Mouse (Mus musculus) lung, embryonic 14.5 days (tissue): ENCODE results near the gene Btbd9. TPM values are rescaled to one million over a fixed set of nuclear protein-coding genes. Genes with fewer than 3 reads are reported as not detected.
A peak's percentile ranks its signal among the peaks of the same experiment; 100 is the strongest.

Experiments
- ATAC-seq: fragments of 200-750 bp; cut with Nextera tagmentation; 2 replicates; pipeline ENCODE4 v1.8.0; 2017; ENCODE audit warnings: mild to moderate bottlenecking, moderate TSS enrichment, moderate library complexity; ENCODE audit not compliant: insufficient read depth
- DNase-seq: peaks from one replicate; pipeline ENCODE4 v3.0.0-alpha.2; 2015
- H3K27ac ChIP-seq: fragments of 300-500 bp; sonication (generic); 2 replicates; pipeline ENCODE4 v1.5.1; 2014; ENCODE audit warnings: low read depth, mild to moderate bottlenecking, moderate library complexity
- H3K27me3 ChIP-seq: fragments of 300-500 bp; sonication (generic); 2 replicates; pipeline ENCODE4 v1.6.1; 2014; ENCODE audit warnings: low read length, control low read depth; ENCODE audit not compliant: insufficient read depth
- H3K36me3 ChIP-seq: fragments of 300-500 bp; sonication (generic); 2 replicates; pipeline ENCODE4 v1.6.1; 2014; ENCODE audit warnings: control low read depth; ENCODE audit not compliant: insufficient read depth
- H3K4me1 ChIP-seq: fragments of 300-500 bp; sonication (generic); 2 replicates; pipeline ENCODE4 v1.6.1; 2014; ENCODE audit warnings: antibody characterized with exemption, control low read depth; ENCODE audit not compliant: insufficient read depth
- H3K4me2 ChIP-seq: fragments of 300-500 bp; sonication (generic); 2 replicates; pipeline ENCODE4 v1.6.1; 2014; ENCODE audit warnings: mild to moderate bottlenecking
- H3K4me3 ChIP-seq: fragments of 300-500 bp; sonication (generic); 2 replicates; pipeline ENCODE4 v1.5.1; 2014; ENCODE audit warnings: low read depth, low read length
- H3K9ac ChIP-seq: fragments of 300-500 bp; sonication (generic); 2 replicates; pipeline ENCODE4 v1.6.1; 2014
- H3K9me3 ChIP-seq: fragments of 300-500 bp; sonication (generic); 2 replicates; pipeline ENCODE4 v1.6.1; 2016; ENCODE audit warnings: low read depth, low read length, control low read depth
- CTCF ChIP-seq: IDR thresholded peaks from 2 replicates; pipeline ENCODE4 v1.5.1; 2016; ENCODE audit warnings: antibody characterized with exemption, low read depth
- WGBS: fragments of 180-500 bp; shearing (Covaris S2); extraction: QIAGEN DNeasy Blood & Tissue Kit; methylation state at CpG from one replicate; pipeline ENCODE4 v1.1.7; 2014; 5-methylcytosine and 5-hydroxymethylcytosine counted together
- polyA plus RNA-seq: library from polyadenylated mRNA; unstranded; fragments of >200 nt; fragmentation: Nextera tagmentation; extraction: Ambion mirVana; gene quantifications from 2 replicates; pipeline ENCODE4 v1.2.1, GENCODE M21; 2014

The Btbd9 gene
- polyA plus RNA-seq, 1 experiment from 2014 or later, result 51.8 TPM

DNA sequence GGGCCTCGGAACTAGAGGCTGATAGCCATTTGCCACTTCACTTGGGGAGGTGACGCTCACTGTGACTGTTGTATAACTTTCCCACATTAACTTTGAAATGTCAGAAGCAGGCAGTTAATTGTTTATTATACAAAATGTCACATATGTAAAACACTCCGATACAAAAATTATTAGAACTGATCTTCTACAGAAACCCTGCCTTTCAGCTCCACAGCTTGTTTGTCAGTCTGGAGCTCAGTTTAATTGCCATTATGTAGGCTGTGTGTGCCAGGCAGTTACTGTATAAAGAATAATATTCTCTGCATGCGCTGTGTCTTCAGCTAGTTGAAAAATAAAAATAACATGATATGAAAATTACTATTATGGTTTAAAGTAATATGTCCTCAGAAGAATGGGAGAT is 267.4 kb downstream of the Btbd9 start:
- no peak overlapping the region for H3K27ac ChIP-seq
- H3K4me3 ChIP-seq, result no peak overlapping the region
- H3K9ac ChIP-seq, result no peak overlapping the region
- no peaks in the 10 kb centered on the region for H3K9me3 ChIP-seq
- H3K4me2 ChIP-seq, result no peak overlapping the region
- H3K27me3 ChIP-seq, result no peaks in the 10 kb centered on the region
- TF ChIP-seq CTCF, result no peak
- H3K4me1 ChIP-seq, result no peaks in the 10 kb centered on the region
- 56% methylated on average over 4 of the region's 4 CpGs for WGBS
- ATAC-seq (no peak), DNase-seq (no peak)
- no peaks in the 10 kb centered on the region for H3K36me3 ChIP-seq

DNA sequence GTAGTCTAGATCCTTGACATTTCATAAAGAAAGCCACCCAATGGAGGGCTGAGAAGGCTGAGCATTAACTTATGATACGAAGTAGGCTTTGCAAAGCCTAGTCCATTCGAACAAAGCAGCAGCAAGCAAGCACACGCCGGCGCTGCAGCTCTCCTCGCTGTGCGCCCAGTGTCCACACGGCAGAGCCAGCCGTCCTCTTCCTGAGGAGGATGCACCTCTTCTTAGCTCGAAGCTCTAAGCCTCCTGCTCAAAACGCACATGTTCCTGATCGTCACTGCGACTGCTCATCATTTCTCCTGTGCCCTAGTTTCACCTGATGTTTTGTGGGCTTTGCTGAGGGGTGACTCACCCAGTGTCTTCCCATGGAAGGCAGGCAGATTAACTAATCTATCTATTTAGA is 268.0 kb downstream of the Btbd9 start:
- no peaks in the 10 kb centered on the region for H3K27me3 ChIP-seq

DNA sequence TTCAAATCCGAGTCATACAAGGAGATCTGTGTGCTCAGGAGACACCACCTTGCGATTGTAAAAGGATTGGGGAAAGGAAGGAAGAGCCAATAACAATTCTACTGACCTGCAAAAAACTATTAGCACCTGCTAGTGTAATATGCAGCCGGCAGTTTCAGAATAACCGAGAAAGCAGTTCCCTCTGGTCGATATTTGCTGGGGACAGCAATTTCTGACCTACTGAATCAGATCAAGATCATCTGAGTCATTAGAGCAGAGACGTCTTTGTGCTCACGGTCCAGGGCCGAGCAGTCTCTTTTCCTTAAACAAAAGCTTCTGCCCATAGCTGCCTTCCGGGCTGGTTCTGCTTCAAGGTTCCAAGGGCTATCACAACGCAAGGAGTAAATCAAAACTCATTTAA is 269.1 kb downstream of the Btbd9 start:
- TF ChIP-seq CTCF, result no peak
- ATAC-seq (no peak), DNase-seq (no peak)
- Histone ChIP-seq H3K36me3 (no peaks in the 10 kb centered on the region), H3K4me3 (no peak overlapping the region), H3K4me1 (no peaks in the 10 kb centered on the region), H3K27ac (no peak overlapping the region), H3K27me3 (no peaks in the 10 kb centered on the region), H3K9me3 (no peaks in the 10 kb centered on the region), H3K9ac (no peak overlapping the region), H3K4me2 (no peak overlapping the region)
- 58% methylated on average over 10 of the region's 10 CpGs for WGBS

More for the DNA sequence above, 268.0 kb downstream of the Btbd9 start:
- no peak overlapping the region for H3K27ac ChIP-seq
- DNase-seq (no peak), ATAC-seq (no peak)
- 78% methylated on average over 13 of the region's 13 CpGs for WGBS
- H3K4me3 ChIP-seq, result no peak overlapping the region
- H3K4me1 ChIP-seq, result no peaks in the 10 kb centered on the region
- TF ChIP-seq CTCF, result no peak
- H3K9ac ChIP-seq, result no peak overlapping the region
- no peaks in the 10 kb centered on the region for H3K9me3 ChIP-seq
- H3K36me3 ChIP-seq, result no peaks in the 10 kb centered on the region
- H3K4me2 ChIP-seq, result no peak overlapping the region

DNA sequence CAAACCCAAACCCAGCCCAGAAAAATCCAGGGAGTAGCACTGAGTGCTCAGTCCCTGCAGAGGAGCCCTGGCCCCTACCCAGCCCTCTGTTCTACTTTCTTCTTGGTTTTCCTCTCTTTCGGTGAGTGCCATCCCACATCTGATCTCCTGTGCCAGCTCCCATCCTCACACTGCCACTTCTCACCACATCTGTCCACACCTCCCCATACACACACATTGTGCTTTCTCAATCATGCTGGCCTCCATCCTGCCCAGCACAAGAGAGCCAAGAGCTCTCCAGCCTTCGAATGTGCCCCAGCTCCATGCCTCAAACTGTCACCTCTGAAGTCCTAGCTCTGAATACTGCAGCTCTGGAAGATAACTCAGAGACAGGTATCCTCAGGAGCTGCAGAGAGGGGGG is 271.5 kb downstream of the Btbd9 start:
- no peak overlapping the region for H3K4me2 ChIP-seq
- no peaks in the 10 kb centered on the region for H3K27me3 ChIP-seq
- no peak overlapping the region for H3K4me3 ChIP-seq
- WGBS, result 55% methylated on average over 2 of the region's 2 CpGs
- no peak overlapping the region for H3K9ac ChIP-seq
- no peak overlapping the region for H3K27ac ChIP-seq
- ATAC-seq, result no peak
- DNase-seq, result no peak
- H3K36me3 ChIP-seq, result no peaks in the 10 kb centered on the region
- H3K4me1 ChIP-seq, result no peaks in the 10 kb centered on the region
- no peaks in the 10 kb centered on the region for H3K9me3 ChIP-seq
- TF ChIP-seq CTCF, result no peak

DNA sequence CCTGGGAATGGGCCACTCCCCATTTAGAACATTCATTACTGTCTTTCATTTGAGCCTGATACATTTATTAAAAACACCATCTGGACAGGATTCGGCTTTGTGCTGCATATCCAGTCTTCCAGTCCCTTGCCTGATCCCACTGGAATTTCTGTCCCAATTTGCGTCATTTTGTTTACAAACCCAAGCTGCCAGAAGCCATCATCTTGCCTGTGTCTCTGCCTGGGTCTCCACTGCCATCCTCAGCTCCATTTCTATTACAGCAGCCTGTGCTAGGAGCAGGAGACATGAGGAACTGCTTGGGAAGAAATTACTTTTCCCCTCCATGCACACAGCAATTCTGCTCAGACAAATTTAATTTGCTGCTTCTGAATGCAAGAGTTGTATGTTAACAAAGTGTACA is 274.9 kb downstream of the Btbd9 start:
- Histone ChIP-seq H3K4me1 (no peaks in the 10 kb centered on the region), H3K36me3 (no peaks in the 10 kb centered on the region), H3K27ac (no peak overlapping the region), H3K4me2 (no peak overlapping the region), H3K9me3 (no peaks in the 10 kb centered on the region), H3K27me3 (no peaks in the 10 kb centered on the region), H3K4me3 (no peak overlapping the region), H3K9ac (no peak overlapping the region)
- DNase-seq (peak; percentile 26), ATAC-seq (no peak)
- WGBS, result 50% methylated on average over 2 of the region's 2 CpGs
- no peak for TF ChIP-seq CTCF

DNA sequence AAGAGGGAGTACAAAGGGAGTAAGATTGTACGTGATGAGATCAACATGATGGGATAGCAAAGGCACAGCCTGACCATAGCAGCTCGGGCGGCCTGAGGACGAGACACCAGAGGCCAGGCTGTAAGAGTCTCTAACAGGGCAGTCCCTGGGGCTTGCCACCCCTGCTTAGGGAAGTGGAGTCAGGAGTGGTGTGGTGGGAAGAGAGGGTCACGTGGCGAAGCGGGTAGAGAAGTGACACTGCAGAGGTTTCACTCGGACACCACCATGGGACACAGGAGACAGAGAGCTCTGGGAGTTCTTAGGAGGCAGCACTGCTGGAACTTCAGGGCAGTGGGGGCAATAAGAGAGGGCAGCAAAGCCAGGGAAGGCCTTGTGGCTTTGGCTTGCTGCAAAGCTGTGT is 278.9 kb downstream of the Btbd9 start:
- H3K27ac ChIP-seq, result no peak overlapping the region
- H3K27me3 ChIP-seq, result no peaks in the 10 kb centered on the region
- no peaks in the 10 kb centered on the region for H3K36me3 ChIP-seq
- whole genome bisulfite sequencing, result 93% methylated on average over 8 of the region's 8 CpGs
- no peak overlapping the region for H3K4me2 ChIP-seq
- H3K4me3 ChIP-seq, result no peak overlapping the region
- no peaks in the 10 kb centered on the region for H3K4me1 ChIP-seq
- H3K9me3 ChIP-seq, result no peaks in the 10 kb centered on the region
- no peak overlapping the region for H3K9ac ChIP-seq
- ATAC-seq (no peak), DNase-seq (no peak)
- TF ChIP-seq CTCF, result no peak

DNA sequence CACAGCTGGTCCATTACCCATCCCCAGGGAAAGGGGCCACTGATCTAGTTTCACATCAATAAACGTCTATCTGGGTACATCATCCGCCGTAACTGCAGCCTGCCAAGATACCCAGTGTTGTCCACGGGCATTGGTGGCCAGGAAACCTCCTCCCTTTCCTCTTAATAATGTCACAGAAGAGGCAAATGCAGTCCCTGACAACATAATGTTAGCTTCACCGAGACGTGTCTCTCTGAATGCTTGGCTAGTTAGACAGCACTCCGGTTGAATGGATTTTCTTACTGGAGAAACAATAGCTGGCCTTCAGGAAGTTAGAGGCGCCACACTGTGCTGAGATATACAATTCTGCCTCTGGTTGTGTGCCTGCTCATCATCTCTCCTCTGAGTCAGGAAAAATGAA is 280.2 kb downstream of the Btbd9 start:
- Histone ChIP-seq H3K4me3 (no peak overlapping the region), H3K4me2 (no peak overlapping the region), H3K9ac (no peak overlapping the region), H3K4me1 (no peaks in the 10 kb centered on the region), H3K27me3 (no peaks in the 10 kb centered on the region), H3K36me3 (no peaks in the 10 kb centered on the region), H3K9me3 (no peaks in the 10 kb centered on the region), H3K27ac (no peak overlapping the region)
- TF ChIP-seq CTCF, result no peak
- no peak for ATAC-seq
- 72% methylated on average over 8 of the region's 8 CpGs for WGBS
- no peak for DNase-seq

DNA sequence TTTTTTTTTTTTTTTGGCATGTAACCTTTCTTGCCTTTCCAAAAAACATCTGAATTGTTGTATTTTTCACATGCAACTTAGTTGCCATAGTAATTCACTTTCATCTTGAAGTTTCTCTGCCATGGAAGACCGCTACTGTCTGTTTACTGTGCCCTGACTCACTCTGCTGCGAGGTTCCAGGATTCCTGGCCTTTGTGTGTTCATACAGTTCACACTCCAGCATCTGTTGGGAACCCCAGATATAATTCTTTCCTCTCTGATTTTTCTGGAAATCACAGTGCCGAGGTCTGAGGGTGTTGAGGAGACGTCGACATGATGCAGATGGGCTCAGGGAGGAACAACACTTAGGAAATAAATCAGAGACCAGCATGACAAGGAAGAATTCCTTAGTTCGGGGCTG is 283.6 kb downstream of the Btbd9 start:
- no peak overlapping the region for H3K9ac ChIP-seq
- no peaks in the 10 kb centered on the region for H3K4me1 ChIP-seq
- DNase-seq, result peak; percentile 31
- no peak overlapping the region for H3K27ac ChIP-seq
- no peak for TF ChIP-seq CTCF
- no peaks in the 10 kb centered on the region for H3K9me3 ChIP-seq
- ATAC-seq, result no peak
- no peaks in the 10 kb centered on the region for H3K27me3 ChIP-seq
- H3K4me3 ChIP-seq, result no peak overlapping the region
- WGBS, result 33% methylated on average over 6 of the region's 6 CpGs
- no peak overlapping the region for H3K4me2 ChIP-seq
- no peaks in the 10 kb centered on the region for H3K36me3 ChIP-seq
